ENCODE assay signal across 9 mouse cellular contexts in the genomic region with DNA sequence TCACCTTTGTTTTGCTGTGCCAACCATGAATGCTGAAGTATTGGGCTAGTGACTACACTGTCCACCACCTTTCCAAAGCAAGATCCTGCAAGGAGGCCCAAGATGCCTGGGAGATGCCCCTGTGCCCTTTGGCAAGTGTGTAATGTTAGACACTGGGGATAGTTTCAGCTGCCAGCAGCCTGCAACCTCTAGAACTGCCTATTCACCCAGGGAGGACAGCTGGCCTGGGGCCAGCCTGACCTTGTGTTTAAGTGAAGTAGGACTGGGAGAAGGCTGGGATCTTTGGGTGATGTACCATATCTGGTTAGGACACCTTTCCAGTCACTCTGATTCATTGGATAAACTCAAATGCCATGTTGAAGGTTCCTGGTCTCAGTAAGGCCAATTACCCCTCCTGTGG. TPM values are rescaled to one million over a fixed set of nuclear protein-coding genes. Genes with fewer than 3 reads are reported as not detected.
DNase-seq lines count a peak whose midpoint lies in the region; ATAC-seq and TF ChIP-seq lines count a peak whose summit lies in the region.
"Had no signal": no experiment of that assay in that cellular context is flagged by ENCODE, and none has a peak within 500 bp of the region (broad histone marks: within the 10 kb centered on the region; RNA-seq: fewer than 3 reads in every experiment).

No protein-coding gene starts in this region.

- H3K4me3 ChIP-seq in forebrain, embryonic 14.5 days (ENCODE audit: low read depth, low read length) = no peak overlapping the region
- H3K4me3 ChIP-seq in forebrain, embryonic 11.5 days (ENCODE audit: low read depth, low read length) = no peak overlapping the region
- H3K4me3 ChIP-seq in liver, embryonic 11.5 days (ENCODE audit: low read depth, low read length) = peak overlapping the region; percentile 72; the same call in 1 of the 2 replicates
- H3K4me3 ChIP-seq in liver, postnatal 0 days (ENCODE audit: low read depth, low read length) = no peak overlapping the region
- no peak overlapping the region for H3K4me3 ChIP-seq in limb, embryonic 14.5 days (replicated peaks; ENCODE audit: low read length)

- H3K9me3 ChIP-seq in forebrain, embryonic 14.5 days (replicated peaks; ENCODE audit: control insufficient read depth, low read length) = no peaks in the 10 kb centered on the region
- no peaks in the 10 kb centered on the region for H3K9me3 ChIP-seq in forebrain, embryonic 11.5 days (ENCODE audit: control insufficient read depth, low read length)
- no peaks in the 10 kb centered on the region for H3K9me3 ChIP-seq in liver, embryonic 11.5 days (ENCODE audit: control insufficient read depth, low read length)
- H3K9me3 ChIP-seq in liver, postnatal 0 days (ENCODE audit: low read length) = no peaks in the 10 kb centered on the region
- no peaks in the 10 kb centered on the region for H3K9me3 ChIP-seq in limb, embryonic 14.5 days (ENCODE audit: control insufficient read depth, low read length)

- H3K27me3 ChIP-seq in forebrain, embryonic 14.5 days (replicated peaks; ENCODE audit: control insufficient read depth, insufficient read depth, low read length) = peaks cover 49% of the 10 kb centered on the region
- H3K27me3 ChIP-seq in forebrain, embryonic 11.5 days (ENCODE audit: control insufficient read depth, insufficient read depth, low read length) = peaks cover 44% of the 10 kb centered on the region
- H3K27me3 ChIP-seq in liver, embryonic 11.5 days (replicated peaks; ENCODE audit: control insufficient read depth, insufficient read depth, low read length) = peaks cover 59% of the 10 kb centered on the region
- peaks cover 44% of the 10 kb centered on the region for H3K27me3 ChIP-seq in liver, postnatal 0 days (ENCODE audit: insufficient read depth, low read length)
- peaks cover 35% of the 10 kb centered on the region for H3K27me3 ChIP-seq in limb, embryonic 14.5 days (ENCODE audit: control insufficient read depth, insufficient read depth, low read length)

- no peak overlapping the region for H3K27ac ChIP-seq in forebrain, embryonic 14.5 days (ENCODE audit: low read depth, low read length)
- no peak overlapping the region for H3K27ac ChIP-seq in forebrain, embryonic 11.5 days (ENCODE audit: low read depth, low read length)
- no peak overlapping the region for H3K27ac ChIP-seq in liver, embryonic 11.5 days (ENCODE audit: low read depth, low read length)
- H3K27ac ChIP-seq in liver, postnatal 0 days (ENCODE audit: low read depth) = no peak overlapping the region
- H3K27ac ChIP-seq in limb, embryonic 14.5 days (replicated peaks; ENCODE audit: low read depth, low read length) = no peak overlapping the region

- ATAC-seq in forebrain, embryonic 14.5 days = no peak
- ATAC-seq in forebrain, embryonic 11.5 days (replicated peaks; ENCODE audit: low FRiP score) = no peak
- no peak for ATAC-seq in liver, embryonic 11.5 days (replicated peaks; ENCODE audit: low FRiP score)
- no peak for ATAC-seq in liver, postnatal 0 days
- ATAC-seq in limb, embryonic 14.5 days (ENCODE audit: low FRiP score, low read depth) = no peak

- TF ChIP-seq CTCF in liver, postnatal 0 days (IDR thresholded peaks at IDR 0.05; ENCODE audit: low read depth) = no peak

- peaks cover 6% of the 10 kb centered on the region; the same call in 1 of the 2 replicates for H3K4me1 ChIP-seq in forebrain, embryonic 14.5 days (ENCODE audit: control insufficient read depth, insufficient read depth, low read length)
- peaks cover 17% of the 10 kb centered on the region for H3K4me1 ChIP-seq in forebrain, embryonic 11.5 days (replicated peaks; ENCODE audit: control insufficient read depth, insufficient read depth, low read length)
- H3K4me1 ChIP-seq in liver, embryonic 11.5 days (replicated peaks; ENCODE audit: control insufficient read depth, insufficient read depth, low read length) = peaks cover 44% of the 10 kb centered on the region
- H3K4me1 ChIP-seq in liver, postnatal 0 days (ENCODE audit: insufficient read depth) = peaks cover 26% of the 10 kb centered on the region
- peaks cover 17% of the 10 kb centered on the region for H3K4me1 ChIP-seq in limb, embryonic 14.5 days (ENCODE audit: control insufficient read depth, insufficient read depth, low read length)

- TF ChIP-seq EP300 in liver, postnatal 0 days (IDR thresholded peaks at IDR 0.05; ENCODE audit: low read depth) = no peak

- DNase-seq in forebrain, embryonic 14.5 days (ENCODE audit: low spot score) = no peak
- DNase-seq in forebrain, embryonic 11.5 days (ENCODE audit: low spot score) = no peak
- no peak for DNase-seq in liver, embryonic 11.5 days (ENCODE audit: low spot score)
- DNase-seq in liver, postnatal 0 days = no peak
- DNase-seq in adrenal gland, adult 8-10 months = peak; percentile 64
- DNase-seq in limb, embryonic 14.5 days (ENCODE audit: low spot score) = no peak
- no peak for DNase-seq in ovary, postnatal 10 days (ENCODE audit: low spot score)
- no peak for DNase-seq in thymus, postnatal 0 days (ENCODE audit: low spot score)

- no peak overlapping the region for H3K9ac ChIP-seq in forebrain, embryonic 14.5 days (ENCODE audit: low read length)
- no peak overlapping the region for H3K9ac ChIP-seq in forebrain, embryonic 11.5 days (ENCODE audit: low read length)
- no peak overlapping the region for H3K9ac ChIP-seq in liver, embryonic 11.5 days (ENCODE audit: low read depth, low read length)
- H3K9ac ChIP-seq in liver, postnatal 0 days (replicated peaks) = no peak overlapping the region
- H3K9ac ChIP-seq in limb, embryonic 14.5 days (ENCODE audit: low read depth, low read length, severe bottlenecking) = no peak overlapping the region

- H3K36me3 ChIP-seq in forebrain, embryonic 14.5 days (ENCODE audit: control insufficient read depth, insufficient read depth, low read length) = peaks cover 10% of the 10 kb centered on the region
- no peaks in the 10 kb centered on the region for H3K36me3 ChIP-seq in forebrain, embryonic 11.5 days (ENCODE audit: control insufficient read depth, insufficient read depth, low read length)
- H3K36me3 ChIP-seq in liver, embryonic 11.5 days (ENCODE audit: control insufficient read depth, insufficient read depth, low read length) = 0 out of 2 replicates have a peak, but pooled peaks cover 4% of the 10 kb centered on the region
- peaks cover 2% of the 10 kb centered on the region for H3K36me3 ChIP-seq in liver, postnatal 0 days (replicated peaks; ENCODE audit: insufficient read depth, low read length)
- peaks cover 10% of the 10 kb centered on the region; the same call in 1 of the 2 replicates for H3K36me3 ChIP-seq in limb, embryonic 14.5 days (ENCODE audit: control insufficient read depth, insufficient read depth, low read length)

- peak overlapping the region; percentile 95; the same call in 1 of the 2 replicates for H3K4me2 ChIP-seq in forebrain, embryonic 14.5 days (ENCODE audit: low read length)
- H3K4me2 ChIP-seq in forebrain, embryonic 11.5 days (ENCODE audit: low read depth, low read length, severe bottlenecking) = no peak overlapping the region
- H3K4me2 ChIP-seq in liver, embryonic 11.5 days = peak overlapping the region; percentile 98
- H3K4me2 ChIP-seq in liver, postnatal 0 days (ENCODE audit: low read depth, low read length) = no peak overlapping the region
- H3K4me2 ChIP-seq in limb, embryonic 14.5 days (replicated peaks; ENCODE audit: low read depth, low read length, severe bottlenecking) = peak overlapping the region; percentile 95; the same call in 1 of the 2 replicates

- no peak for TF ChIP-seq POLR2A in limb, embryonic 14.5 days (IDR thresholded peaks at IDR 0.05; ENCODE audit: borderline replicate concordance, extremely low read depth, insufficient read depth, insufficient read length)

RNA-seq across cellular contexts. Expression of gene Rgs11, which starts 0.8 kb away (rescaled TPM):
- 1.7 and 3.2 TPM in 2 replicates for polyA plus RNA-seq in forebrain, embryonic 14.5 days (2014; fragmentation: Nextera tagmentation; extraction: Ambion mirVana)
- 0.96 and 2.5 TPM in 2 replicates for polyA plus RNA-seq in forebrain, embryonic 11.5 days (2014; fragmentation: Nextera tagmentation; extraction: Ambion mirVana)
- 2.2 and 2.4 TPM in 2 replicates for polyA plus RNA-seq in liver, embryonic 11.5 days (2014; fragmentation: Nextera tagmentation; extraction: Ambion mirVana)
- polyA plus RNA-seq in liver, postnatal 0 days (2015; fragmentation: Nextera tagmentation; extraction: Ambion mirVana) = 0.21 TPM in 1 of 2 replicates, not detected in the other
- 100 to 1,000 TPM in 2 of 4 experiments, 10 to 100 TPM in 2; 47.1 to 158 (median 93.6) TPM for total RNA-seq in adrenal gland, adult 8-10 months (2022)
- polyA plus RNA-seq in limb, embryonic 14.5 days (2012; rRNA removed) = 13.9 and 17.0 TPM in 2 replicates
- 5.3 and 8.4 TPM in 2 replicates for polyA plus RNA-seq in limb, embryonic 14.5 days (2014; fragmentation: Nextera tagmentation; extraction: Ambion mirVana)
- polyA plus RNA-seq in thymus, postnatal 0 days (2015; fragmentation: Nextera tagmentation; extraction: Ambion mirVana) = 0.14 and 0.27 TPM in 2 replicates

RNA-seq across cellular contexts. Expression of gene Pdia2, which starts 3.1 kb away (rescaled TPM):
- not detected in 2 replicates for polyA plus RNA-seq in forebrain, embryonic 14.5 days (2014; fragmentation: Nextera tagmentation; extraction: Ambion mirVana)
- polyA plus RNA-seq in forebrain, embryonic 11.5 days (2014; fragmentation: Nextera tagmentation; extraction: Ambion mirVana) = 0.52 and 0.68 TPM in 2 replicates
- polyA plus RNA-seq in liver, embryonic 11.5 days (2014; fragmentation: Nextera tagmentation; extraction: Ambion mirVana) = 62.4 and 68.8 TPM in 2 replicates
- polyA plus RNA-seq in liver, postnatal 0 days (2015; fragmentation: Nextera tagmentation; extraction: Ambion mirVana) = 18.8 and 20.5 TPM in 2 replicates
- total RNA-seq in adrenal gland, adult 8-10 months (2022) = 1 to 10 TPM; 1.8 to 3.7 (median 2.4) TPM
- polyA plus RNA-seq in limb, embryonic 14.5 days (2012; rRNA removed) = 0.33 and 0.51 TPM in 2 replicates
- 0.34 TPM in 1 of 2 replicates, not detected in the other for polyA plus RNA-seq in limb, embryonic 14.5 days (2014; fragmentation: Nextera tagmentation; extraction: Ambion mirVana)
- not detected in 2 replicates for polyA plus RNA-seq in thymus, postnatal 0 days (2015; fragmentation: Nextera tagmentation; extraction: Ambion mirVana)
- polyA plus RNA-seq: liver, adult 2 months had no signal

RNA-seq across cellular contexts. Expression of gene Arhgdig, which starts 5.6 kb away (rescaled TPM):
- polyA plus RNA-seq in forebrain, embryonic 14.5 days (2014; fragmentation: Nextera tagmentation; extraction: Ambion mirVana) = 33.8 and 44.4 TPM in 2 replicates
- 4.7 and 7.4 TPM in 2 replicates for polyA plus RNA-seq in forebrain, embryonic 11.5 days (2014; fragmentation: Nextera tagmentation; extraction: Ambion mirVana)
- 27.7 and 28.8 TPM in 2 replicates for polyA plus RNA-seq in liver, embryonic 11.5 days (2014; fragmentation: Nextera tagmentation; extraction: Ambion mirVana)
- 3.1 and 4.9 TPM in 2 replicates for polyA plus RNA-seq in liver, postnatal 0 days (2015; fragmentation: Nextera tagmentation; extraction: Ambion mirVana)
- 10 to 100 TPM; 14.5 to 30.7 (median 20.6) TPM for total RNA-seq in adrenal gland, adult 8-10 months (2022)
- polyA plus RNA-seq in limb, embryonic 14.5 days (2012; rRNA removed) = 7.0 and 8.3 TPM in 2 replicates
- polyA plus RNA-seq in limb, embryonic 14.5 days (2014; fragmentation: Nextera tagmentation; extraction: Ambion mirVana) = 10.0 and 11.6 TPM in 2 replicates
- 0.92 and 1.4 TPM in 2 replicates for polyA plus RNA-seq in thymus, postnatal 0 days (2015; fragmentation: Nextera tagmentation; extraction: Ambion mirVana)
- total RNA-seq: liver, adult 2 months had no signal
- polyA plus RNA-seq: liver, adult 2 months had no signal

RNA-seq across cellular contexts. Expression of gene Fam234a, which starts 42.0 kb away (rescaled TPM):
- 15.8 and 21.4 TPM in 2 replicates for polyA plus RNA-seq in forebrain, embryonic 14.5 days (2014; fragmentation: Nextera tagmentation; extraction: Ambion mirVana)
- polyA plus RNA-seq in forebrain, embryonic 11.5 days (2014; fragmentation: Nextera tagmentation; extraction: Ambion mirVana) = 21.3 and 24.1 TPM in 2 replicates
- polyA plus RNA-seq in liver, embryonic 11.5 days (2014; fragmentation: Nextera tagmentation; extraction: Ambion mirVana) = 19.6 and 20.2 TPM in 2 replicates
- polyA plus RNA-seq in liver, postnatal 0 days (2015; fragmentation: Nextera tagmentation; extraction: Ambion mirVana) = 23.4 and 25.2 TPM in 2 replicates
- 100 to 1,000 TPM; 108 to 126 (median 119) TPM for total RNA-seq in adrenal gland, adult 8-10 months (2022)
- polyA plus RNA-seq in limb, embryonic 14.5 days (2012; rRNA removed) = 39.2 and 49.6 TPM in 2 replicates
- 44.8 and 46.2 TPM in 2 replicates for polyA plus RNA-seq in limb, embryonic 14.5 days (2014; fragmentation: Nextera tagmentation; extraction: Ambion mirVana)
- polyA plus RNA-seq in thymus, postnatal 0 days (2015; fragmentation: Nextera tagmentation; extraction: Ambion mirVana) = 9.0 and 9.3 TPM in 2 replicates

RNA-seq across cellular contexts. Expression of gene Luc7l, which starts 50.7 kb away (rescaled TPM):
- 81.4 and 101 TPM in 2 replicates for polyA plus RNA-seq in forebrain, embryonic 14.5 days (2014; fragmentation: Nextera tagmentation; extraction: Ambion mirVana)
- 134 and 151 TPM in 2 replicates for polyA plus RNA-seq in forebrain, embryonic 11.5 days (2014; fragmentation: Nextera tagmentation; extraction: Ambion mirVana)
- polyA plus RNA-seq in liver, embryonic 11.5 days (2014; fragmentation: Nextera tagmentation; extraction: Ambion mirVana) = 107 and 110 TPM in 2 replicates
- polyA plus RNA-seq in liver, postnatal 0 days (2015; fragmentation: Nextera tagmentation; extraction: Ambion mirVana) = 21.7 and 21.8 TPM in 2 replicates
- total RNA-seq in adrenal gland, adult 8-10 months (2022) = 10 to 100 TPM; 52.9 to 90.2 (median 70.1) TPM
- polyA plus RNA-seq in limb, embryonic 14.5 days (2012; rRNA removed) = 126 and 129 TPM in 2 replicates
- 101 and 113 TPM in 2 replicates for polyA plus RNA-seq in limb, embryonic 14.5 days (2014; fragmentation: Nextera tagmentation; extraction: Ambion mirVana)
- 84.9 and 86.3 TPM in 2 replicates for polyA plus RNA-seq in thymus, postnatal 0 days (2015; fragmentation: Nextera tagmentation; extraction: Ambion mirVana)

Comparison
In these comparisons a context has a peak if more than half of its experiments do, and no peak if none do; other contexts are left out.
1. H3K4me2 ChIP-seq: peak in forebrain, embryonic 14.5 days (single experiment), liver, embryonic 11.5 days (single experiment) and limb, embryonic 14.5 days (single experiment); none in forebrain, embryonic 11.5 days (single experiment) and liver, postnatal 0 days (single experiment).
2. RNA of gene Pdia2, which starts 3.1 kb away (polyA plus RNA-seq): 62.4 to 68.8 TPM in liver, embryonic 11.5 days and 18.8 to 20.5 TPM in liver, postnatal 0 days; 0.52 to 0.68 TPM in forebrain, embryonic 11.5 days, 0.33 to 0.51 TPM in limb, embryonic 14.5 days, not detected in forebrain, embryonic 14.5 days and not detected in thymus, postnatal 0 days; every median in the first group is over 10 times any median in the second.